Mouse (Mus musculus): ENCODE results near the gene Ttc25. TPM values are rescaled to one million over a fixed set of nuclear protein-coding genes. Genes with fewer than 3 reads are reported as not detected.

Gene Ttc25
- polyA plus RNA-seq, 1 experiment from 2014 or later, result 2.9 TPM

- H3K4me2 ChIP-seq (ENCODE audit: low read length), result no peak overlapping the region
Observed at GRCm38 (mm10) chr11:100515061-100515460, 30.3 kb upstream of the Ttc25 start.

GRCm38 (mm10) chr11:100515789-100516188 lies 29.6 kb upstream of the Ttc25 start:
- Histone ChIP-seq H3K4me2 (ENCODE audit: low read length) (no peak overlapping the region), H3K36me3 (ENCODE audit: control insufficient read depth, insufficient read depth, low read length) (peaks cover 54% of the 10 kb centered on the region), H3K27me3 (ENCODE audit: control insufficient read depth, insufficient read depth, low read depth, low read length) (no peaks in the 10 kb centered on the region), H3K4me1 (ENCODE audit: control insufficient read depth, insufficient read depth, low read length) (no peaks in the 10 kb centered on the region), H3K4me3 (ENCODE audit: low read depth, low read length) (no peak overlapping the region), H3K27ac (ENCODE audit: low read length) (no peak overlapping the region), H3K9me3 (replicated peaks; ENCODE audit: control insufficient read depth, low read length, poor library complexity, severe bottlenecking) (no peaks in the 10 kb centered on the region), H3K9ac (ENCODE audit: low read depth, low read length) (no peak overlapping the region)
- no peak for ATAC-seq
- 96% methylated on average over 9 of the region's 9 CpGs for WGBS

More at GRCm38 (mm10) chr11:100515061-100515460, 30.3 kb upstream of the Ttc25 start:
- Histone ChIP-seq H3K4me1 (ENCODE audit: control insufficient read depth, insufficient read depth, low read length) (no peaks in the 10 kb centered on the region), H3K9ac (ENCODE audit: low read depth, low read length) (no peak overlapping the region), H3K27ac (ENCODE audit: low read length) (no peak overlapping the region), H3K4me3 (ENCODE audit: low read depth, low read length) (no peak overlapping the region), H3K36me3 (ENCODE audit: control insufficient read depth, insufficient read depth, low read length) (peaks cover 54% of the 10 kb centered on the region), H3K9me3 (replicated peaks; ENCODE audit: control insufficient read depth, low read length, poor library complexity, severe bottlenecking) (no peaks in the 10 kb centered on the region), H3K27me3 (ENCODE audit: control insufficient read depth, insufficient read depth, low read depth, low read length) (no peaks in the 10 kb centered on the region)
- 92% methylated on average over 9 of the region's 9 CpGs for whole genome bisulfite sequencing
- no peak for ATAC-seq

- Histone ChIP-seq H3K27ac (ENCODE audit: low read length) (no peak overlapping the region), H3K27me3 (ENCODE audit: control insufficient read depth, insufficient read depth, low read depth, low read length) (no peaks in the 10 kb centered on the region), H3K4me1 (ENCODE audit: control insufficient read depth, insufficient read depth, low read length) (no peaks in the 10 kb centered on the region), H3K4me2 (ENCODE audit: low read length) (no peak overlapping the region), H3K4me3 (ENCODE audit: low read depth, low read length) (no peak overlapping the region), H3K9me3 (replicated peaks; ENCODE audit: control insufficient read depth, low read length, poor library complexity, severe bottlenecking) (no peaks in the 10 kb centered on the region), H3K9ac (ENCODE audit: low read depth, low read length) (no peak overlapping the region), H3K36me3 (ENCODE audit: control insufficient read depth, insufficient read depth, low read length) (peaks cover 52% of the 10 kb centered on the region)
- 81% methylated on average over 9 of the region's 9 CpGs for WGBS
- no peak for ATAC-seq
Observed at GRCm38 (mm10) chr11:100516291-100516690, 29.1 kb upstream of the Ttc25 start.

- H3K27ac ChIP-seq (ENCODE audit: low read length), result no peak overlapping the region
- 59% methylated on average over 5 of the region's 5 CpGs for WGBS
Observed at GRCm38 (mm10) chr11:100518188-100518591, 27.2 kb upstream of the Ttc25 start.

GRCm38 (mm10) chr11:100519188-100519587 lies 26.2 kb upstream of the Ttc25 start:
- no peak for ATAC-seq
- H3K4me1 ChIP-seq (ENCODE audit: control insufficient read depth, insufficient read depth, low read length), result no peaks in the 10 kb centered on the region
- no peak overlapping the region for H3K4me3 ChIP-seq (ENCODE audit: low read depth, low read length)
- no peak overlapping the region for H3K4me2 ChIP-seq (ENCODE audit: low read length)
- no peaks in the 10 kb centered on the region for H3K9me3 ChIP-seq (replicated peaks; ENCODE audit: control insufficient read depth, low read length, poor library complexity, severe bottlenecking)
- 78% methylated on average over 7 of the region's 7 CpGs for WGBS
- H3K27me3 ChIP-seq (ENCODE audit: control insufficient read depth, insufficient read depth, low read depth, low read length), result no peaks in the 10 kb centered on the region
- no peak overlapping the region for H3K27ac ChIP-seq (ENCODE audit: low read length)
- peaks cover 42% of the 10 kb centered on the region for H3K36me3 ChIP-seq (ENCODE audit: control insufficient read depth, insufficient read depth, low read length)
- no peak overlapping the region for H3K9ac ChIP-seq (ENCODE audit: low read depth, low read length)

More at GRCm38 (mm10) chr11:100518188-100518591, 27.2 kb upstream of the Ttc25 start:
- Histone ChIP-seq H3K4me2 (ENCODE audit: low read length) (no peak overlapping the region), H3K4me1 (ENCODE audit: control insufficient read depth, insufficient read depth, low read length) (no peaks in the 10 kb centered on the region), H3K36me3 (ENCODE audit: control insufficient read depth, insufficient read depth, low read length) (peaks cover 48% of the 10 kb centered on the region), H3K9ac (ENCODE audit: low read depth, low read length) (no peak overlapping the region), H3K9me3 (replicated peaks; ENCODE audit: control insufficient read depth, low read length, poor library complexity, severe bottlenecking) (no peaks in the 10 kb centered on the region), H3K27me3 (ENCODE audit: control insufficient read depth, insufficient read depth, low read depth, low read length) (no peaks in the 10 kb centered on the region), H3K4me3 (ENCODE audit: low read depth, low read length) (no peak overlapping the region)
- ATAC-seq, result no peak

- 86% methylated on average over 15 of the region's 15 CpGs for WGBS
- Histone ChIP-seq H3K4me1 (ENCODE audit: control insufficient read depth, insufficient read depth, low read length) (peaks cover 16% of the 10 kb centered on the region), H3K4me2 (ENCODE audit: low read length) (no peak overlapping the region), H3K36me3 (ENCODE audit: control insufficient read depth, insufficient read depth, low read length) (peaks cover 34% of the 10 kb centered on the region), H3K9me3 (replicated peaks; ENCODE audit: control insufficient read depth, low read length, poor library complexity, severe bottlenecking) (no peaks in the 10 kb centered on the region), H3K27me3 (ENCODE audit: control insufficient read depth, insufficient read depth, low read depth, low read length) (no peaks in the 10 kb centered on the region), H3K27ac (ENCODE audit: low read length) (no peak overlapping the region), H3K4me3 (ENCODE audit: low read depth, low read length) (no peak overlapping the region), H3K9ac (ENCODE audit: low read depth, low read length) (no peak overlapping the region)
- ATAC-seq, result no peak
Observed at GRCm38 (mm10) chr11:100520838-100521237, 24.6 kb upstream of the Ttc25 start.

- H3K4me3 ChIP-seq (ENCODE audit: low read depth, low read length), result no peak overlapping the region
- no peak overlapping the region for H3K9ac ChIP-seq (ENCODE audit: low read depth, low read length)
Observed at GRCm38 (mm10) chr11:100524358-100524757, 21.0 kb upstream of the Ttc25 start.

GRCm38 (mm10) chr11:100524987-100525630 lies 20.3 kb upstream of the Ttc25 start:
- no peak overlapping the region for H3K27ac ChIP-seq (ENCODE audit: low read length)
- peak overlapping the region; percentile 88 for H3K4me2 ChIP-seq (ENCODE audit: low read length)
- no peak for ATAC-seq
- peaks cover 20% of the 10 kb centered on the region for H3K36me3 ChIP-seq (ENCODE audit: control insufficient read depth, insufficient read depth, low read length)
- H3K27me3 ChIP-seq (ENCODE audit: control insufficient read depth, insufficient read depth, low read depth, low read length), result no peaks in the 10 kb centered on the region
- H3K4me3 ChIP-seq (ENCODE audit: low read depth, low read length), result peak overlapping the region; percentile 82; the same call in 1 of the 2 replicates
- no peaks in the 10 kb centered on the region for H3K9me3 ChIP-seq (replicated peaks; ENCODE audit: control insufficient read depth, low read length, poor library complexity, severe bottlenecking)
- H3K9ac ChIP-seq (ENCODE audit: low read depth, low read length), result peak overlapping the region; percentile 85; the same call in 1 of the 2 replicates
- 54% methylated on average over 11 of the region's 11 CpGs for WGBS
- peaks cover 31% of the 10 kb centered on the region for H3K4me1 ChIP-seq (ENCODE audit: control insufficient read depth, insufficient read depth, low read length)

More at GRCm38 (mm10) chr11:100524358-100524757, 21.0 kb upstream of the Ttc25 start:
- H3K36me3 ChIP-seq (ENCODE audit: control insufficient read depth, insufficient read depth, low read length), result peaks cover 24% of the 10 kb centered on the region
- ATAC-seq, result no peak
- H3K4me1 ChIP-seq (ENCODE audit: control insufficient read depth, insufficient read depth, low read length), result peaks cover 31% of the 10 kb centered on the region
- no peaks in the 10 kb centered on the region for H3K27me3 ChIP-seq (ENCODE audit: control insufficient read depth, insufficient read depth, low read depth, low read length)
- no peak overlapping the region for H3K27ac ChIP-seq (ENCODE audit: low read length)
- H3K9me3 ChIP-seq (replicated peaks; ENCODE audit: control insufficient read depth, low read length, poor library complexity, severe bottlenecking), result no peaks in the 10 kb centered on the region
- WGBS, result 86% methylated on average over 5 of the region's 5 CpGs
- H3K4me2 ChIP-seq (ENCODE audit: low read length), result no peak overlapping the region

- peaks cover 31% of the 10 kb centered on the region for H3K4me1 ChIP-seq (ENCODE audit: control insufficient read depth, insufficient read depth, low read length)
- peaks cover 16% of the 10 kb centered on the region for H3K36me3 ChIP-seq (ENCODE audit: control insufficient read depth, insufficient read depth, low read length)
- peak overlapping the region; percentile 85 for H3K9ac ChIP-seq (ENCODE audit: low read depth, low read length)
- peak overlapping the region; percentile 88 for H3K4me2 ChIP-seq (ENCODE audit: low read length)
- 5% methylated on average over 15 of the region's 15 CpGs for WGBS
- no peak overlapping the region for H3K27ac ChIP-seq (ENCODE audit: low read length)
- no peaks in the 10 kb centered on the region for H3K9me3 ChIP-seq (replicated peaks; ENCODE audit: control insufficient read depth, low read length, poor library complexity, severe bottlenecking)
- H3K27me3 ChIP-seq (ENCODE audit: control insufficient read depth, insufficient read depth, low read depth, low read length), result no peaks in the 10 kb centered on the region
- H3K4me3 ChIP-seq (ENCODE audit: low read depth, low read length), result peak overlapping the region; percentile 82
- ATAC-seq, result no peak
Observed at GRCm38 (mm10) chr11:100526052-100526816, 19.2 kb upstream of the Ttc25 start.
